Mouse (Mus musculus) heart, adult 2 months (tissue): ENCODE measurements around the gene Gm47283.
"Not testable (repeated sequence)": the region's sequence is repeated elsewhere in the genome, so short reads cannot be mapped to it uniquely, and the experiment has no call there.

Source experiments
- CTCF ChIP-seq: fragments of 200-600 bp; IDR thresholded peaks from 2 replicates; pipeline ENCODE4 v1.8.1; 2022; ENCODE audit warnings: antibody characterized with exemption, mild to moderate bottlenecking, moderate library complexity
- EP300 ChIP-seq: fragments of 200-500 bp; IDR thresholded peaks from 2 replicates; pipeline ENCODE4 v1.6.1; 2011; ENCODE audit warnings: low read depth, low read length, control low read depth; ENCODE audit not compliant: insufficient read depth
- POLR2A ChIP-seq: fragments of 200-500 bp; IDR thresholded peaks from 2 replicates; pipeline ENCODE4 v1.6.1; 2011; ENCODE audit warnings: mild to moderate bottlenecking, low read depth, low read length, control low read depth; ENCODE audit not compliant: insufficient read depth

DNA sequence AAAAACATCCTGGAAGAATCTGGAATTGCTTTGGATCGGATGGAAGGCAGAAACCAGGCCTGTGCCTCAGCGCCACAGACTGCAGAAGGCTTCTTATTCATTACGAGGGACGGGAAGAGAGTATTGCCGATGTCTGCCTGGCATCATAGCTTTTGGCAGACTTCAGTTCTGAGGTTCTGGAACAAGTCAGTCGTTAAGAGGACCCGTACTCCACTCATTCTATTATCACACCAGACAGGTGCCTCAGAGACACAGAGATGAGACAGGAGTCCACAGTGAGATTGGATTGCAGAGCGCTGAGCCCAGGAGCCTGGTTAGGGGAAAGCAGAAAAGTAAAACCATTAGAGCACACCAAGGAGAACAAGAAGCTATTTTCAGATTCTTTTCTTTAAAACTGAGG, 29.8 kb upstream of the Gm47283 start, which contains the start of gene Gm21860:
- TF ChIP-seq CTCF, POLR2A, EP300: not testable (repeated sequence)
